Mouse (Mus musculus) central nervous system, embryonic 11.5 days (tissue): Measurements from ENCODE around the gene Macc1. TPM values are rescaled to one million over a fixed set of nuclear protein-coding genes. Genes with fewer than 3 reads are reported as not detected.

ENCODE experiments used
- polyA plus RNA-seq: library from polyadenylated mRNA; depleted of rRNA; stranded (reverse); fragments of >200 nt; gene quantifications from 2 replicates; pipeline ENCODE4 v1.2.3, GENCODE M21; 2012; rRNA removed

The Macc1 gene
- polyA plus RNA-seq: 0.12 and 0.27 TPM in 2 replicates

GRCm38 (mm10) chr12:119313970-119314369 is at the start of gene Macc1:
TSS of gene Macc1 (plus strand) at chr12:119314270.

Other genes starting within 250 kb of the Macc1 start
- gene Itgb8, start 75.5 kb upstream of the Macc1 start, polyA plus RNA-seq: 8.0 and 11.8 TPM in 2 replicates